Mouse (Mus musculus) cerebellum, postnatal 25 days (tissue): ENCODE measurements around the gene Ranbp10.
"Not testable (repeated sequence)": the region's sequence is repeated elsewhere in the genome, so short reads cannot be mapped to it uniquely, and the experiment has no call there.

Source experiments
- DNase-seq, 2 experiments: peaks; one replicate each; pipeline ENCODE4 v3.0.0; 2021; ENCODE audit warnings: mixed read lengths in 2 of 2

The Ranbp10 gene

GRCm38 (mm10) chr8:105833740-105834139 is 6.6 kb upstream of the Ranbp10 start:
- DNase-seq = not testable (repeated sequence)

- no peak for DNase-seq
Measured at GRCm38 (mm10) chr8:105826379-105826778, 771 bp downstream of the Ranbp10 start.

- DNase-seq = no peak
Measured at GRCm38 (mm10) chr8:105825506-105825905, 1.6 kb downstream of the Ranbp10 start.

GRCm38 (mm10) chr8:105820925-105821324 is 6.2 kb downstream of the Ranbp10 start:
- no peak for DNase-seq

- no peak for DNase-seq
Measured at GRCm38 (mm10) chr8:105819659-105820058, 7.5 kb downstream of the Ranbp10 start.

- DNase-seq = no peak
Measured at GRCm38 (mm10) chr8:105813241-105813640, 13.9 kb downstream of the Ranbp10 start.

GRCm38 (mm10) chr8:105812511-105812910 is 14.6 kb downstream of the Ranbp10 start:
- DNase-seq = no peak

GRCm38 (mm10) chr8:105811543-105811942 is 15.6 kb downstream of the Ranbp10 start:
- DNase-seq = no peak

GRCm38 (mm10) chr8:105811061-105811460 is 16.1 kb downstream of the Ranbp10 start:
- peak; percentile 54 to 56 for DNase-seq

GRCm38 (mm10) chr8:105810245-105810786 is 16.8 kb downstream of the Ranbp10 start:
- DNase-seq = no peak

GRCm38 (mm10) chr8:105808480-105808879 is 18.7 kb downstream of the Ranbp10 start:
- no peak for DNase-seq

GRCm38 (mm10) chr8:105807766-105808165 is 19.4 kb downstream of the Ranbp10 start:
- DNase-seq = no peak

GRCm38 (mm10) chr8:105805964-105806363 is 21.2 kb downstream of the Ranbp10 start:
- DNase-seq = no peak

GRCm38 (mm10) chr8:105805346-105805745 is 21.8 kb downstream of the Ranbp10 start:
- DNase-seq = no peak

GRCm38 (mm10) chr8:105804797-105805196 is 22.4 kb downstream of the Ranbp10 start:
- no peak for DNase-seq

GRCm38 (mm10) chr8:105801153-105801904 is 25.8 kb downstream of the Ranbp10 start:
- DNase-seq = no peak

- peak; percentile 61 to 81 for DNase-seq
Measured at GRCm38 (mm10) chr8:105799091-105799812, 27.9 kb downstream of the Ranbp10 start.

- no peak for DNase-seq
Measured at GRCm38 (mm10) chr8:105798408-105798807, 28.7 kb downstream of the Ranbp10 start.

- no peak for DNase-seq
Measured at GRCm38 (mm10) chr8:105795785-105796184, 31.4 kb downstream of the Ranbp10 start.

- DNase-seq = no peak
Measured at GRCm38 (mm10) chr8:105794009-105794598, 33.0 kb downstream of the Ranbp10 start.

- no peak for DNase-seq
Measured at GRCm38 (mm10) chr8:105793331-105793730, 33.8 kb downstream of the Ranbp10 start.

- DNase-seq = no peak
Measured at GRCm38 (mm10) chr8:105789626-105790025, 37.5 kb downstream of the Ranbp10 start.

GRCm38 (mm10) chr8:105788927-105789326 is 38.2 kb downstream of the Ranbp10 start:
- no peak for DNase-seq
